Mouse (Mus musculus): ENCODE results near the gene Usp47. TPM values are rescaled to one million over a fixed set of nuclear protein-coding genes. Genes with fewer than 3 reads are reported as not detected.

The Usp47 gene
- total RNA-seq (2021) (10 to 100 TPM; 58.8 to 64.5 TPM), polyA plus RNA-seq (2012; rRNA removed) (4.3 and 5.2 TPM in 2 replicates)
- long read RNA-seq, full-length matches to known transcripts = 46 of 55 reads
- long read RNA-seq, partial matches to known transcripts = 4 of 55 reads
- long read RNA-seq, other reads (novel, unspliced or antisense) = 5 of 55 reads

DNA sequence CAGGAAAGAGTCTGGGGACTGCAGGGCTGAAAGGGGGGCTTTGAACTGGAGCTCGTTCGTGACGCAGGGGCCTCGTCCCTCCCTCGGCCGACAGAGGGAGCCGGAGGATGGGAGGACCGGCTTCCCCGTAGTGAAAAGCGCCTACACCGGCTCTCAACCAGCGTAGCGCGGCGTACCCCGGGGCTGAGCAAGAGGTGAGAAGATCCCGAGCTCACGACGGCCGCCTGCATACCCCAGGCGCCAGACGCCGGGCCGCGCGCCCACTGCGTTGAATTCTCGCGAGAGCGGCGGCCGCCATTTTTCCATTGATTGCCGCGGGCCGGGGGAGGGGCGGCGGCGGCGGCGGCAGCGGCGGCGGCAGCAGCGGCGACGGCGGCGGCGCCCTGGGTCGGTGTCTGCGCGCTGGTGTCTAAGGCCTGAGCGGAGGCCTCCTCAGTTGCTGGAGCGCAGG is at the start of gene Usp47:
Gene Usp47 (plus strand): TSS at position 355 of the 451 bp plus-strand sequence.
- peak; percentile 88 for DNase-seq

DNA sequence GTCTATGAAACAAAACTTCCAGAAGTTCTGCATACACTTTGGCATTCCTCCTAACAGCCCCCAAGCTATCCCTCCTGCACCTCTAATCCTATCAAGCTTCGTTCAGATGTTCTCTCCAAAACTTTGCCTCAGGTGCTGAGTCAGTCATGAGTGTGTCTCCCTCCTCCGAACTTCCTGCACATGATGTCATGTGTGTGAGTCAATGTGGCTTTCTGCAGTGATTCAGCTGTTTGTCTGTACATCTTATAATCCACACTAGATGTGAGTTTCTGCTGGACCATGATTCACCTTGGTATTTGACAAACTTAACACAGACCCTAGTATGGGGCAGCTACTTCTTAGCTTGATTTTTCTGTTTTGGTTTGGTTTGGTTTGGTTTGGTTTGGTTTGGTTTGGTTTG is 46.9 kb upstream of the Usp47 start:
- DNase-seq = peak; percentile 65

DNA sequence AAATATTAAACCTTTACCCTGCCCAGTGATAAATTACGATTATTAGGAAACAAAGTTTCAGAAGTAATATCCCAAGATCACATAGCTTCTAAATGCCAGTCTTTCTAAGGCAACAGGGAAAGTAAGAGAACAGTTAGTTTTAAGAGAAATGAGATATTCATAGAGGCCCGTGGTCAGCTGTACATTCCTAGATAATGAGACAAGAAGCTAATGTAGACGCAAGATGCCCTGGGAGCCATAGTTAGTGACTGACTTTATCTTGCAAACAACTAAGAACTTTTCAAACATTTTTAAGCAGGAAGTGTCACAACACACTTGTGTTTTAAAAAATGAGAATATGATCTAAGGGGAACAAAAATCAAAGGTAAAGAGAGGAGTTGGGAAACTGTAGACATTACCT is 45.4 kb upstream of the Usp47 start:
- DNase-seq = no peak

DNA sequence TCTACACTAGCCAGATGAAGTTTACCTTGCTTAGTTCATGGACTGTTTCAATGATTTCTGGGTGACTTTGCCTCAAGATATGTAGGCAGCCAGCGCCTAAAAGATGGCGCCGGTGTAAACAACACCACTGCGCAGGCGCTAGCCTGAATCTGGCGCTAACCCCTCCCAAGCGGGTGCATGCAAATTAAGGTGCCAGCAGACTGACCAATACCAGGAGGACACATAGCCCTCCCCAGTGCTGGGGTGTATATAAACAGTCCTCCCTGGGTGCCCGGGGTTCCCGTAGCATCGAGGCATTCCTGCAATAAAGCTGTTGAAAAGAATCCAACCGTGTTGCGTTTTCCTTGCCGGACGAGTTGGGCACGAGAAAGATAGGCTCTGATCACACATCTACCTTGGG is 41.0 kb upstream of the Usp47 start:
- no peak for DNase-seq

DNA sequence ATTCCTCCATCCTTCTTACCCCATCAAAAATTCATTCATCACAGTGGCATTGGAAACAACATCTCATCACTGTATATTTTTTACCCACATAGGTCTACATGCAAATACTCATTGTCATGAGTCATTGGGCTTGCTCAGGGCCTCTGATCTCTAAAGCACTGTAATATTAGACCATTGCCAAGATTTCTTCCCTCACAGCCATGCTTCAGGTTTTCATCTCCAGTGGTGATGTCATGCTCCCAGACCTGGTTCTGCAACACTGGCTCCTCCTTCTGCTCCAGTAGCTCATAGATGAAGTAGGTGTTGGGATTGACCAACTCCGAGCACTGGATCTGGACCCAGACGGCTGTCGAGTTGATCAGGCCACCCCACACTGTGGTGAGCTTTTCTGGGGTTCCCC is 38.8 kb upstream of the Usp47 start:
- DNase-seq = no peak

DNA sequence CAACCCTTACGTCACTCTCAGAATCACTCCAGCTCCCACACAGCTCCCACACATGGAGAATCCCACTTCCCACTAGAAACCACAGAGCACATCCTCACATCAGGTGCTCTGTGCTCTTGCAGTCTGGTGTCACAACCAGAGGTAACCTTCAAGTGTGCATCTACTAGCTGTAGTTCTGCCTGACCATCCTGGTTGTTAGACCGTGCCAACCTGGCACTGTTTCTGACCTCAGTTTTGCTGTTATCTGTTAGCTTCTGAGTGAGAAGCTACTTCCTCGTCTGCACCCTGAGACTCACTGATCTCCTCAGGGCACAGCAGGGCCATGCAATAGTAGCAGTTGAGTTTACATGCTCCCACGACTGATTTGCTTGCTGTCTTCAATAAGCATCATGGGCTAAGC is 38.0 kb upstream of the Usp47 start:
- DNase-seq = no peak

DNA sequence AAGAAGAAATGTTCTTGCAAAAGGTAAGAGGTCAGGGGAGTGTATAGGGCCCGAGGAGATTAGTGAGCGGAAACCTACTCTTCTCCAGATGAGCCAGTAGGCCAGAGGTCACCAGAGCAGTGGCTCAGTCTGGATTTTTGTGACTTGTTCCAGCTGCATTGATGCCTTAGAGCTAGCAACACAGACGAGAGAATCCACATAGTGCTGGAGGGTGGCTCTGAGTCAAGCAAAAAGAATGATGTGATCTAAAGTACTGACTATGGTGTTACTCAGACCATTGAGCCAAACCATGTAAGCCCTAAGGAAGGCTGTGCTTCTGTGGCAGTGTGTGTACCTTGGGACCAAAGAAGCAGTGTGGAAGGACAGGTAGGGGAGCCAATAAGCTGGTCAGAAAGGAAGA is 36.4 kb upstream of the Usp47 start:
- DNase-seq = no peak

DNA sequence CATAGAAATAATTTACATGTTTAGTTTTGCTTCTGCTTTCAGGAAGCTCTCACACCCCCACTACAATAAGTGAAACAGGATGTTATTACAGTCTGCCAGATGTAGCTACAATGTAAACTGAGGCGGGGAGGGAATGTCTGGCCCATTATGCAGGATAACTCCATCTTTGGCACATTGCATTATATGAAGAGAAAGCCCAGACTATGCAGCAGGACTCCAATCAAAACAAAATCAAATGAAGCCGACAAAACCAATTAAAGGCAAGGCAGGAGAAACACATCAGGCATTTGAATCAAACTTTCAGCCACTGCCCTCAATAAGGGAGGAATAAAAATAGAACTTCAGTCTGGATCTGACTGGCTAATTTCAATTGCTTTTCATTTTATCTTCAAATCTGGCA is 25.9 kb upstream of the Usp47 start:
- DNase-seq = no peak

DNA sequence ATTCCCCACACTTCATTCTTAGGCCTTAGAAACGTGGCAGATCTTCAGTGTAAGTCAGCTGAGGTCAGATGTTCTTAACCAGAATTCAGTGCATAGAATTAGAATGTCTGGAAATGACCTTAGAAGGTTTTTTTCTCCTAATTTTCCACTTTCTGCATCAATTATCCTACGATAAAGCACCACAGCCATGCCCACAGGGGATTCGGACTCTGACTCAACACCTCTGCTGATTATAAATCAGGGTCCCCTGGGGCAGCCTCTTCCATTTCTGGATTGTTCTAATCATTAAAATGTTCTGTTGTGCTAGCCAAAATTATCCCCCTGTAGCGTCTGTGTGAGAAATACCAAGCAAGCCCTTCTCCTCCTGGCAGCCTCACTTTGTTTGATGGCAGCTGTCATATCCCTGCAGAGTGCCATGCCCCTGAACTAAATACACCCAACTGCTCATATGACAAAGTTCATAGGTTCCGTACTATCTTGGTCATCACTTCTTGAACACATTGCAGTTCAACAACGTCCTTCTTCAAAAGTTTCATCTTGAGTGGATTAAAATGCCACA is 24.8 kb upstream of the Usp47 start:
- DNase-seq = no peak

DNA sequence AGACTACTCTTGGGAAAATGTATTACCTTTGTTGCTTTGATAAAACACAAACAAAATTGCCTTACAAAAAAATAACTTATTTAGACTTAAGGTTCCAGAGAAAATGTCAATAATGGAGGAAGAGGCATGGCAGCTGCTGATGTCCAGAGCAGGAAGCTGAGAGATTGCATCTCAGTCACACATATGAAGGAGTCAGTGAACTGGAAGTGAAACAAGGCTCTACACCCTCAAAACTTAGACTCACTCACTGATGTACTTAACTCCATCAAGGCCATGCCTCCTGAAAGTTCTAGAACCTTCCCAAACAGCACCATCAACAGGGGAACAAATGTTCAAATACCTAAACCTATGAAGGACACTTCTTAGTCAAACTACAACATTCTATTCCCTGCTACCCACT is 23.9 kb upstream of the Usp47 start:
- DNase-seq = no peak

DNA sequence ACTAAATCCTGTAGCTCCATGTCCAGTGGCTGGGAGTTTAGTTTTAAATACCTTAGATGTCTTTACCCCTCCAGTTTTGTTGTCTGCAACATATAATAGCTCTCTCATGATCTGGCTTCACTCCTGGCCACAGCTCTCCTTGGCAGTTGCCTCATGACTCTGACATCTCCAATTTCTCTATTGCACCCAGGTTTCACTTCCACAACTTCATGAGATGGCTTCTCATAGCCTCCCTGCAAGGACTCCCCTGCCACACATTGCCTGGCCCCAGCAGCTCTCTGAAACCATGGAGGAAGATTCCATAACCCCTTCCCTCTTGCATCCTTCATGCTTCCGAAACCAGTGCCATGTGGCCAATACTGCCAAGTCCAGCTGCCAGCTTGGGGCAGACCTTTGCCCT is 23.1 kb upstream of the Usp47 start:
- no peak for DNase-seq

DNA sequence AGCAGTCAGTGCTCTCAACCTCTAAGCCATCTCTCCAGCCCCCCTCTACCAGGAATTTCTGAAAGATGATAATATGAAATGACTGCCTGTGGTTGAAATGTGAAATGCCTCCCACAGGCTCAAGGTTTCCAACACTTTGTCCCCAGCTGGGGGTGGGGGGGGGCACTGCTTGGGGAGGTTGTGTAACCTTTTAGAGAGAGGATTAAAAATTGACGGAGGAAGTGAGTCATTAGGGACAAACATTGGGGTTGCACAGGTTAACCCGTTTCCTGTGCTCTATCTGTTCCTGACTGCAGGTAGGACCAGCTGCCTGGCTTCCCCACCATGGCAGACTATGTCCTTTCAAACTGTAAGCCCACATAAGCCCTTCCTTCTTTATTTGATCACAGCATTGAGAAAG is 12.8 kb upstream of the Usp47 start:
- DNase-seq = no peak

DNA sequence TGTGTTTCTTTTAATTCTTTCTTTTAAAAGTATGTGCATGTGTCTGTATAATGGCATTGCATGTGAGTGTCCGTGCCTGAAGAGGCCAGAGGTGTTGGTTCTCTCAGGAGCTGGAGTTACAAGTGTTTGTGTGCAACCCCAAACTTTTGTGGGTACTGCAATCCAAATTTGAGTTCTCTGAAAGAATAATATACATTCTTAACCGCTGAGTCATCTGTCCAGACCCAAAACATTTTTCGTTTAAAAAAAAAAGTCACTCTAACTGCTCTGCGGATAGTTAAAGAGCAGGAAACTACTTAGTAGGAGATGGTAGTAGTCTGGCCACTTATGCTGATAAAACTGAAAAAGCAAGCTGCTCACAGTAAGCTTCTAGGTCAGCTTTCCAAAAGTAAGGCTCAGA is 12.3 kb upstream of the Usp47 start:
- DNase-seq = no peak

DNA sequence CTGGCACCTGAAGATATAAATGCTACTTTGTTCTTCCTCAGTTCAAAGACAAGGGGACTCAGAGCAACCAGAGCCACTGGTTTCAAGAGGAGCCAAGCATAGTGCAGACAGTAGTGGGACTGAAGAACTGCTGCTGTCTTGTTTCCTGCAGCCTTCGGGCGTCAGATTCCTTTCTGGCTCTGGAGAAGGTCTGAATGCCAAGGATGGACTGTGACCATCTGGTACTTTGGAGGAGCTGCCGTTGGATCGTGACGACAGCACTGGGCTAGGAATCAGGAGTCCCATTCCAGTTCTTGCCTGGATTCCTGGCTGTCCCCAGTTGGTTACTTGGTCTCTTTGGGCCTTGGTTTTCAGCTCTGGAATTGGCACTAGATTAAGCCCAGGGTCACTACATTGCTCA is 11.2 kb upstream of the Usp47 start:
- peak; percentile 15 for DNase-seq

DNA sequence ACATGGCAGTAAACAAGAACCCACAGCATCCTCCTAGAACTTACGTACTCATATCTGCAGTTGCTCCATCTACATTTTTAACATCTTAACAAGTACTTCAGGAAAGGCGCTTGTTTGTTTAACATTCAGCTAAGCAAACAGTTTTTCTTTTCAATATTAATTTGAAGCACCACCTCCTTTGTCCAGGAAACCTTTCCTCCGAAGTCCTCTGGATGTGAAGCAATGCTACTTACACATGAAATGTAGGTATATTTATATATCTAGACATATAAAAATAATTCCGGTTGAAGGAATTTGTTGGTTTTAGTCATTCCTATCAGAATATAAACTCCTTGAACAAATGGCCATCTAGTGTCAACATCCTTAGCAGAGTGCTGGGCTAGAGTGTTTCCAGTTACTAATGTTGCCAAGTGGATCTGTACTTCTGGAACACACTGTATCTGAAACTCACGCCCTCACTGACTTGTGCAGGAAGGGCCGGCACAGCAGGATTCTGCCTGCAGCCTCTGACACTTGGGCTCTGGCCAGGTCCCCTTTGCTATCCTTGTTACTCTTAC is 10.6 kb upstream of the Usp47 start:
- no peak for DNase-seq

DNA sequence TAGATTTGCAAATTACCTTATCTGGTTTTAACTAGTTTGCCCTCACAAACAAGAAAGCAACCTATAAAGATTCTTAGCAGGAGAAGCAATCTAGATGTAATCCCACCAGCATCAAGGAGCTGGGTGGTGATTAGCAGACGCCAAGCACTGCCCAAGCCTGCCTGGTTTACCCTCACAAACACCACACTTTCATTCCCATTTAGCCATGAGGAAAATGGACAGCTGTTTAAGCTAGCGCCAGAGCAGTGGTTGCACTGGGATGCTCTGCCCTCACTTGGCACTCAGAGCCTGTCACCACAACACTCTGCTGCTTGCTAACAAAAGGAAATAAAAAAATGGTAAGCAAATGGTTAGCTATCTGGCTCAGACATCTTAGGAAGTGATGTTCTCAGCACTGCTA is 9.2 kb upstream of the Usp47 start:
- DNase-seq = no peak

DNA sequence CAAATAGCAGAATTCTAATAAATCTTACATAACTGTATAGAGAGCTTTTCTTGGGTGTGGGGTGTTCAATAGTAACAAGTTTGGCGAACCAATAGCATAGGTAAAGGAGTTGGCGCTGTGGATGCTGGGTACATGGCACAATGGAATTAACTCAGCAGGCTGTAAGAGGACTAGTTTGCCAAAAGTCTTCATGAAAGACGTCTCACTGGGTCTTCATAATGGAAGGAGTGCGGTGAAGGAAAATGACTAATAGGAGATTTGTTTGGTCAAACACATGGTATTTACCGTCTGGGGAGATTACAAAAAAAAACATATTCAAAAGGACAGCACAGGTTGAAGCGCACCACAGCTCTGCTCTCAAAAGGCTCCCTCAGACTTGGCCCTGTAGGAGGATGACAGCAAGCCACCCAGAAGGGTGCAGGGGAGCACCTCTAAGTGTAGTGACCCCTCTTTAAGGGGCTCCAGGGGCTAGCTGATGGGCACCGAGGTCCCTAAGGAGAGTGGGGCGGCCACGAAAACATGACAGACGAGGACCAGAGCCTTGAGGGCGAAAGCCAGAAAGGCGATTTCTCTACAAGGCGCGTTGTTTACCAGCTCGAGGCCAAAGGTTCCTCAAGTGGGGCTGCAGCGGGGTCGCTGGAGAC is 676 bp upstream of the Usp47 start:
- no peak for DNase-seq

DNA sequence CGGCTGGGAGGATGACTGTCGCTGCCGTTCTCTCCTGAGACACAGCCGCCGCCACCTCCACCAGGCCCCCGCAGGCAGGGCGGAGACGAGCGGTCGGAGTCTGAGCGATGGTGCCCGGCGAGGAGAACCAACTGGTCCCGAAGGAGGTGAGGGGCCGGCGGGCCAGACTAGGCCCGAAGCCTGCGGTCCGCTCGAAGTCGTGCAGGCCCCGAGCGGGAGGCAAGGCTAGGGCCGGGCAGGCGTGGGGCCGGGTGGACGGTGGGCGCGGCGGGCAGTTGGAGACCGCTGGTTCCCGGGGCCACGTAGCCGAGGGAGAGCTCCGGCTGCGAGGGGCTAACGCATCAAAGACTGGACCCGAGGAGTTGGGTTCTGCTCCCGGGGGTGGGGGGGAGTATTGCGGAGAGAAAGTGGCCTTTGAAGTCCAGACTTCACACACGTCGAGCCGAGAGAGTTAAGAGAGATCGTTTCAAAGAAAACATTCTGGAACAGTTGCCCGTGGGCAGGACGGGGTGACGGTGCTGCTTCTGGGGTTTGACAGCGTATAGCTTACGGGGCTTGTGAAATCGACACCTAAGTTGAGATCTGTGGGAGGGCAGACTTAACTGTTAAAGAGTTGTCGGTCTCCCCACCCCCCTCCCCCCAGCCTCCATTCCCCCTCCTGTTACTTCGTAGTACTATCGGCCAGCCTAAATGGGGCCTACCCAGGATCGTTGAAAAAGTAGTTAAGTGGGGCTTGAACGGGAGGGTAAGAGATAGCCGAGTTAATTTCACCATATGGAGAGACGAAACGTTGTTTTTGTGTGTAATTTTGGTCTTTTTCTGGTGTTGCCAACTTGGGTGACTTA is 519 bp downstream of the Usp47 start:
- DNase-seq = peak; percentile 56

DNA sequence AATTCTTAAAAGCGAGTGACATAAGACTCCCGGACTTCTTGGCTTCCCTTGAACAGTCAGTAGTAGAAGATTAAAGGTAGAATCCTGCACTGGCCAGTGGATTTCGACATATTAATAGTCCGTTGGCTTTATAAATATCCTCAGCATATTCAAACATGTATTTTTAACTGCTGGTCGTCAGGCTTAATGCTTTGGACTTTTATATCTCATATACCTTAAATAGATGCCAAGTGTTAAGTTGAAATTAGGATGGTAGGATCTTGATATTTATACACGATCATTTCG is 1.1 kb downstream of the Usp47 start:
- no peak for DNase-seq

DNA sequence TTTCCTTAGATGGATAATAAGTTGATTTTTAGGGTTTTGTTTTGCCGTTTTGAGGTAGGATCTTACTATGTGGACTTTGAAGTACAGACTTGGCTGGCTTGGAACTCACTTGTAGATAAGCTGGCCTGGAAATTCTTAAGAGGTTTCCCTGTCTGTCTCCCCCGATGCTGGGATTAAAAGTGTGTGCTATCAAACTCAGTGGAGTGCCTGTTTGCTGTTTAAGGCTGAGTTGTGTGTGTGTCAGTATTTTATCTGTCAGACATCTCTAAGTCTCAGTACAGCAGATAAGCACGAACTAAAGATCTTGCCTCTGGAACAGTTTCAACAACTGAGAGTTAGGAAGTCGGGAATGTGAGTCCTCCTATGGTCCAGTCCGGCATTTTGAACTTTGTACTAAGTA is 1.6 kb downstream of the Usp47 start:
- DNase-seq = peak; percentile 20

DNA sequence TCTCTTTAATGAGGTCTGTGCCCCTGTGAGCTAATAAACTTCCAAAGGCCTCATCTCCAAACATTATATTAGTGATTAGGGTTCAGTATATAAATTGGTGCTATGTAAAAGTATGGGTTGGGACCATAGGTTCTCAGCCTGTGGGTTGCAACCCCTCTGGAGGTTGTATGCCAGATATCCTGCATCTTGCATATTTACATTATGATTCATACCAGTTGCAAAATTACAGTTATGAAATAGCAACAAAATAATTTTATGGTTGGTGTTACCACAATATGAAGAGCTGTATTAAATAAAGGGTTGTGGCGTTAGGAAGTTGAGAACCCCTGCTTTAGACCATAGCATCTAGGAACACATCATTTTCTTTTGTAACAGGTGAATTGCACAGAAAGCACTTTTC is 7.3 kb downstream of the Usp47 start:
- DNase-seq = no peak

DNA sequence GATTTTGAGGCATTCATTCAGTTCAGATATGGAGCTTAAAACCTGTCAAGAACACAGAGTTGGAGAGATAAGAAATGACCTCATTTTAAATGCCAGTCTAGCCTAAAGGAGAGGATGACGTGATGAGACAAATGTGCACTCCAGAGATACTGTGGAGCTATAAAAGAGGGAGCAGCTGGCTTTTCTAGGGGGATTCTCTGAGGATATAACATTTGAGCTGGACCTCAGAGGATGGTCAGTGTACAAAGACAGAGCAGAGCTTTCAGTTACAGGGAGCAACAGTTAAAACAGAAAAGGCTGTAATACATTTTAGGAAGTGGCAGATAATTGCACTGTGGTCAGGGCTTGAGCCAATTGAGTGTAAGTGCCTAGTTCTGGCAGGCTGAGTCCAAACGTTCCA is 12.5 kb downstream of the Usp47 start:
- DNase-seq = peak; percentile 17

DNA sequence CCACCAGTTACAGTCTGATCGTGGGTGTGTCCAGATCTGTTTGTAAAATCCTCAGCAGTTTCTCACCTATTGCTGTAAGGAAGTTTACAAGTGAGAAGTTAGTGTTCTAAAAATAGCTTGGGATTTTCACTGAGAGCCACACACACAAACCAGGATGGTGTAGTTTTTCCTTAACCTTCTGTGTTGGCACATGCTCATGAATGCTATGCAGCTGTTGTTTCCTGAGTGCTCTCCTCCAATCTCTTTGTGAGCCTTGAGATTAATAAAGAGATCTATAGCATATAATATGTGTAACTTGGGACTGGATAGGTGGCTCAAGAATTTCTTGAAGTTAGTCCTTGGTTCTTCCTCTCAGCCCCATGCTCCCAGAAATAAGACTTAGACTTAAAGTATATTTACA is 13.3 kb downstream of the Usp47 start:
- no peak for DNase-seq

All from adrenal gland, adult 2 months (tissue).